Mouse (Mus musculus): ENCODE data around the gene Ppil6. TPM values are rescaled to one million over a fixed set of nuclear protein-coding genes. Genes with fewer than 3 reads are reported as not detected.

The Ppil6 gene
- total and polyA plus RNA-seq, 2 experiments = 0.26 to 1.1 TPM

- TF ChIP-seq POLR2A (IDR thresholded peaks at IDR 0.05; ENCODE audit: extremely low read depth, insufficient read depth, low read length) (no peak), CTCF (IDR thresholded peaks at IDR 0.05; ENCODE audit: low read depth, low read length) (no peak)
- Histone ChIP-seq H3K79me2 (ENCODE audit: control insufficient read depth, insufficient read depth, low read length) (no peaks in the 10 kb centered on the region), H3K9ac (ENCODE audit: low read depth, low read length) (no peak overlapping the region), H3K27ac (replicated peaks; ENCODE audit: insufficient read depth, low read depth, low read length) (no peak overlapping the region), H3K4me1 (ENCODE audit: control insufficient read depth, insufficient read depth, low read length) (no peaks in the 10 kb centered on the region), H3K4me3 (ENCODE audit: insufficient read depth, low read depth, low read length) (no peak overlapping the region), H3K27me3 (ENCODE audit: control insufficient read depth, insufficient read depth, low read length) (no peaks in the 10 kb centered on the region), H3K36me3 (ENCODE audit: control insufficient read depth, insufficient read depth, low read length) (peaks cover 12% of the 10 kb centered on the region; the same call in 1 of the 2 replicates)
- WGBS = 90% methylated on average over 6 of the region's 6 CpGs
- DNase-seq (ENCODE audit: extremely low read depth, low read depth, low spot score) = no peak
Measured at GRCm38 (mm10) chr10:41467325-41467724, 22.9 kb upstream of the Ppil6 start.

- 95% methylated on average over 3 of the region's 3 CpGs for WGBS
- H3K4me3 ChIP-seq (ENCODE audit: insufficient read depth, low read depth, low read length) = no peak overlapping the region
- DNase-seq (ENCODE audit: extremely low read depth, low read depth, low spot score) = peak; percentile 28
- no peaks in the 10 kb centered on the region; the same call in 1 of the 2 replicates for H3K36me3 ChIP-seq (ENCODE audit: control insufficient read depth, insufficient read depth, low read length)
- H3K79me2 ChIP-seq (ENCODE audit: control insufficient read depth, insufficient read depth, low read length) = no peaks in the 10 kb centered on the region
- H3K9ac ChIP-seq (ENCODE audit: low read depth, low read length) = no peak overlapping the region
- H3K27me3 ChIP-seq (ENCODE audit: control insufficient read depth, insufficient read depth, low read length) = no peaks in the 10 kb centered on the region
- peaks cover 2% of the 10 kb centered on the region; the same call in 1 of the 2 replicates for H3K4me1 ChIP-seq (ENCODE audit: control insufficient read depth, insufficient read depth, low read length)
- TF ChIP-seq CTCF (IDR thresholded peaks at IDR 0.05; ENCODE audit: low read depth, low read length) = no peak
- TF ChIP-seq POLR2A (IDR thresholded peaks at IDR 0.05; ENCODE audit: extremely low read depth, insufficient read depth, low read length) = no peak
- H3K27ac ChIP-seq (replicated peaks; ENCODE audit: insufficient read depth, low read depth, low read length) = no peak overlapping the region
Measured at GRCm38 (mm10) chr10:41470693-41471092, 19.5 kb upstream of the Ppil6 start.

- Histone ChIP-seq H3K4me3 (ENCODE audit: insufficient read depth, low read depth, low read length) (no peak overlapping the region), H3K27me3 (ENCODE audit: control insufficient read depth, insufficient read depth, low read length) (no peaks in the 10 kb centered on the region), H3K36me3 (ENCODE audit: control insufficient read depth, insufficient read depth, low read length) (no peaks in the 10 kb centered on the region), H3K79me2 (ENCODE audit: control insufficient read depth, insufficient read depth, low read length) (no peaks in the 10 kb centered on the region), H3K4me1 (ENCODE audit: control insufficient read depth, insufficient read depth, low read length) (peaks cover 2% of the 10 kb centered on the region; the same call in 1 of the 2 replicates), H3K27ac (replicated peaks; ENCODE audit: insufficient read depth, low read depth, low read length) (no peak overlapping the region), H3K9ac (ENCODE audit: low read depth, low read length) (no peak overlapping the region)
- TF ChIP-seq CTCF (IDR thresholded peaks at IDR 0.05; ENCODE audit: low read depth, low read length) (no peak), POLR2A (IDR thresholded peaks at IDR 0.05; ENCODE audit: extremely low read depth, insufficient read depth, low read length) (no peak)
- DNase-seq (ENCODE audit: extremely low read depth, low read depth, low spot score) = no peak
Measured at GRCm38 (mm10) chr10:41472534-41472933, 17.7 kb upstream of the Ppil6 start.

- no peak overlapping the region for H3K27ac ChIP-seq (replicated peaks; ENCODE audit: insufficient read depth, low read depth, low read length)
- peaks cover 2% of the 10 kb centered on the region; the same call in 1 of the 2 replicates for H3K4me1 ChIP-seq (ENCODE audit: control insufficient read depth, insufficient read depth, low read length)
Measured at GRCm38 (mm10) chr10:41472962-41473481, 17.2 kb upstream of the Ppil6 start.

GRCm38 (mm10) chr10:41473782-41474468 is 16.3 kb upstream of the Ppil6 start:
- H3K4me1 ChIP-seq (ENCODE audit: control insufficient read depth, insufficient read depth, low read length) = peaks cover 2% of the 10 kb centered on the region; the same call in 1 of the 2 replicates
- 63% methylated on average over 6 of the region's 6 CpGs for WGBS
- TF ChIP-seq POLR2A (IDR thresholded peaks at IDR 0.05; ENCODE audit: extremely low read depth, insufficient read depth, low read length) = no peak
- no peak for TF ChIP-seq CTCF (IDR thresholded peaks at IDR 0.05; ENCODE audit: low read depth, low read length)
- no peak overlapping the region for H3K27ac ChIP-seq (replicated peaks; ENCODE audit: insufficient read depth, low read depth, low read length)
- no peak overlapping the region for H3K4me3 ChIP-seq (ENCODE audit: insufficient read depth, low read depth, low read length)
- no peak for DNase-seq (ENCODE audit: extremely low read depth, low read depth, low spot score)
- H3K79me2 ChIP-seq (ENCODE audit: control insufficient read depth, insufficient read depth, low read length) = no peaks in the 10 kb centered on the region
- no peaks in the 10 kb centered on the region for H3K27me3 ChIP-seq (ENCODE audit: control insufficient read depth, insufficient read depth, low read length)
- no peak overlapping the region for H3K9ac ChIP-seq (ENCODE audit: low read depth, low read length)
- no peaks in the 10 kb centered on the region for H3K36me3 ChIP-seq (ENCODE audit: control insufficient read depth, insufficient read depth, low read length)

More at GRCm38 (mm10) chr10:41472962-41473481, 17.2 kb upstream of the Ppil6 start:
- no peak overlapping the region for H3K4me3 ChIP-seq (ENCODE audit: insufficient read depth, low read depth, low read length)
- no peak overlapping the region for H3K9ac ChIP-seq (ENCODE audit: low read depth, low read length)
- no peak for DNase-seq (ENCODE audit: extremely low read depth, low read depth, low spot score)
- WGBS = 82% methylated on average over 5 of the region's 5 CpGs
- H3K79me2 ChIP-seq (ENCODE audit: control insufficient read depth, insufficient read depth, low read length) = no peaks in the 10 kb centered on the region
- TF ChIP-seq CTCF (IDR thresholded peaks at IDR 0.05; ENCODE audit: low read depth, low read length) = no peak
- no peak for TF ChIP-seq POLR2A (IDR thresholded peaks at IDR 0.05; ENCODE audit: extremely low read depth, insufficient read depth, low read length)
- no peaks in the 10 kb centered on the region for H3K27me3 ChIP-seq (ENCODE audit: control insufficient read depth, insufficient read depth, low read length)
- H3K36me3 ChIP-seq (ENCODE audit: control insufficient read depth, insufficient read depth, low read length) = no peaks in the 10 kb centered on the region

- Histone ChIP-seq H3K4me1 (ENCODE audit: control insufficient read depth, insufficient read depth, low read length) (peaks cover 2% of the 10 kb centered on the region; the same call in 1 of the 2 replicates), H3K4me3 (ENCODE audit: insufficient read depth, low read depth, low read length) (no peak overlapping the region), H3K79me2 (ENCODE audit: control insufficient read depth, insufficient read depth, low read length) (no peaks in the 10 kb centered on the region), H3K27ac (replicated peaks; ENCODE audit: insufficient read depth, low read depth, low read length) (no peak overlapping the region), H3K36me3 (ENCODE audit: control insufficient read depth, insufficient read depth, low read length) (no peaks in the 10 kb centered on the region), H3K27me3 (ENCODE audit: control insufficient read depth, insufficient read depth, low read length) (no peaks in the 10 kb centered on the region), H3K9ac (ENCODE audit: low read depth, low read length) (no peak overlapping the region)
- no peak for TF ChIP-seq CTCF (IDR thresholded peaks at IDR 0.05; ENCODE audit: low read depth, low read length)
- TF ChIP-seq POLR2A (IDR thresholded peaks at IDR 0.05; ENCODE audit: extremely low read depth, insufficient read depth, low read length) = no peak
- 79% methylated on average over 1 of the region's 1 CpGs for WGBS
- DNase-seq (ENCODE audit: extremely low read depth, low read depth, low spot score) = no peak
Measured at GRCm38 (mm10) chr10:41474981-41475391, 15.3 kb upstream of the Ppil6 start.

All from liver, adult 2 months (tissue).